Comparison of ENCODE assay signal across 9 mouse cellular contexts in the genomic region with DNA sequence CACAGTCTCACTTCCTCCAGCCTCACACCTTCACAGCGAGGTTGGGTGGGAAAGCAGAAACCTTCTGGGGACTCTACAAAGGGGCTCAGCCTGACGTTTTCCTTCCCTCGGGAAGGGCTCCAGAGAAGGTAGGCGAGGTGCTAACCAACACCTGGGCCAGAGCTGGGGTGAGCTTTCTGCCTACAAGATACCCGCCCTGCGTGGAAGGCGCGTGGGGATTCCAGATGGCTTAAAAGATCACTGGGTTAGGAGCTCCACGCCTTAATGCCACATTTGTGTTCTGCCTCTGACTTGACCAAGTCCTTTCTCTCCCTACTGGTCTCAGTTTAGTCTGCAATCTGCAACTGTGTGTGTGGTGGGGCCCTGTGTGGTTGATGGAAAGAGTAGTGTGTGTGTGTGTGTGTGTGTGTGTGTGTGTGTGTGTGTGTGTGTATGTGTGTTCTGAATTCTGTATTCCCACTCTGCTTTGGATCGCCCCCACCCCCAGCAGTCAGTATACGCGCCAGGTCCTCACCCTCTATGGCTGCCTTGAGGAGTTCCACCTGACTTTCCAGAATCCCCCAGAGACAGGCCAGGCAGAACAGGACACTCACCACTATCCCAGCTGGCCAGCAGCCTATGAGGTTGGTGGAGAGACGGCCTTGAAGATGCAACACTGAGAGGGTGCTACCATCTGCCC. TPM values are rescaled to one million over a fixed set of nuclear protein-coding genes. Genes with fewer than 3 reads are reported as not detected.
DNase-seq lines count a peak whose midpoint lies in the region; ATAC-seq lines count a peak whose summit lies in the region.
"Had no signal": no experiment of that assay in that cellular context is flagged by ENCODE, and none has a peak within 500 bp of the region (broad histone marks: within the 10 kb centered on the region; RNA-seq: fewer than 3 reads in every experiment).

No protein-coding gene starts in this region.

- no peak for DNase-seq in frontal cortex, postnatal 10 days (ENCODE audit: low spot score in 2 of 2)
- DNase-seq in right cerebral cortex, adult 2 months (ENCODE audit: low spot score in 2 of 2) = peak; percentile 58 to 64
- DNase-seq in right cerebral cortex, postnatal 36 days (ENCODE audit: low spot score in 2 of 2) = no peak
- DNase-seq in urinary bladder, postnatal 25 days (ENCODE audit: low spot score) = no peak
- no peak for DNase-seq in gastrocnemius, postnatal 25 days
- DNase-seq in urinary bladder, postnatal 14 days (ENCODE audit: low spot score) = no peak
- DNase-seq: heart, postnatal 36 days had no signal

- no peaks in the 10 kb centered on the region for H3K9me3 ChIP-seq in limb, embryonic 12.5 days

- peaks cover 9% of the 10 kb centered on the region for H3K36me3 ChIP-seq in limb, embryonic 12.5 days

- no peak overlapping the region for H3K27ac ChIP-seq in limb, embryonic 12.5 days

- 0 out of 2 replicates have a peak, but pooled peaks have one; percentile 3 for ATAC-seq in frontal cortex, adult (ENCODE audit: low TSS enrichment)
- ATAC-seq in limb, embryonic 12.5 days (ENCODE audit: insufficient number of reproducible peaks, insufficient read depth, low FRiP score, low TSS enrichment, low read depth) = no peak

- 37% methylated on average over 13 of the region's 13 CpGs for WGBS in limb, embryonic 12.5 days

- H3K27me3 ChIP-seq in limb, embryonic 12.5 days = peaks cover 29% of the 10 kb centered on the region

- peak overlapping the region; percentile 62 for H3K4me3 ChIP-seq in limb, embryonic 12.5 days (replicated peaks)

- peaks cover 34% of the 10 kb centered on the region for H3K4me1 ChIP-seq in limb, embryonic 12.5 days (replicated peaks)

- H3K9ac ChIP-seq in limb, embryonic 12.5 days (replicated peaks) = peak overlapping the region; percentile 77

- peak overlapping the region; percentile 88 for H3K4me2 ChIP-seq in limb, embryonic 12.5 days

RNA-seq across cellular contexts. Expression of gene Slc8a2, which starts 1.5 kb away (rescaled TPM):
- 0.18 and 0.20 TPM in 2 replicates for polyA plus RNA-seq in limb, embryonic 12.5 days (2016; fragmentation: Nextera tagmentation; extraction: Ambion mirVana)
- under 1 TPM; 0.15 to 0.16 TPM for total RNA-seq in gastrocnemius, postnatal 25 days (2021)

RNA-seq across cellular contexts. Expression of gene Kptn, which starts 11.4 kb away (rescaled TPM):
- 30.7 and 33.3 TPM in 2 replicates for polyA plus RNA-seq in limb, embryonic 12.5 days (2016; fragmentation: Nextera tagmentation; extraction: Ambion mirVana)
- total RNA-seq in gastrocnemius, postnatal 25 days (2021) = 10 to 100 TPM; 10.7 to 11.1 TPM

RNA-seq across cellular contexts. Expression of gene Napa, which starts 32.8 kb away (rescaled TPM):
- 181 and 202 TPM in 2 replicates for polyA plus RNA-seq in limb, embryonic 12.5 days (2016; fragmentation: Nextera tagmentation; extraction: Ambion mirVana)
- total RNA-seq in gastrocnemius, postnatal 25 days (2021) = 100 to 1,000 TPM in 1 of 2 experiments, 10 to 100 TPM in 1; 71.2 to 105 TPM

RNA-seq across cellular contexts. Expression of gene Meis3, which starts 43.8 kb away (rescaled TPM):
- 7.7 and 9.4 TPM in 2 replicates for polyA plus RNA-seq in limb, embryonic 12.5 days (2016; fragmentation: Nextera tagmentation; extraction: Ambion mirVana)
- 1 to 10 TPM in 1 of 2 experiments, under 1 TPM in 1; 0.97 to 1.9 TPM for total RNA-seq in gastrocnemius, postnatal 25 days (2021)

Comparison
In these comparisons a context has a peak if more than half of its experiments do, and no peak if none do; other contexts are left out.
1. DNase-seq: peak in right cerebral cortex, adult 2 months (2 of 2); none in frontal cortex, postnatal 10 days (0 of 2), right cerebral cortex, postnatal 36 days (0 of 2), urinary bladder, postnatal 25 days (single experiment), gastrocnemius, postnatal 25 days (single experiment) and urinary bladder, postnatal 14 days (single experiment).